Mouse (Mus musculus) left cerebral cortex, adult 18-20 months (tissue): ENCODE measurements around the gene Zfp68. TPM values are rescaled to one million over a fixed set of nuclear protein-coding genes. Genes with fewer than 3 reads are reported as not detected.

Experiments
- microRNA-seq, 2 experiments: library from miRNA; unstranded; fragments of <30 nt; microRNA quantifications; one replicate each; pipeline ENCODE4 v1.2.0; 2021
- total RNA-seq, 2 experiments: library from RNA; stranded (reverse); gene quantifications; 2 replicates each; pipeline ENCODE4 v1.2.3; 2021

The Zfp68 gene
- total RNA-seq, 2 experiments from 2014 or later, result 31.2 to 33.8 TPM

Small RNA genes lying within 50 kb of the gene (microRNA-seq; reads per million reads assigned to microRNA genes)
- gene Gm24082, result 0 reads per million in 2 experiments

Other genes with a start within 250 kb of the Zfp68 start
- 10 to 100 TPM; 21.2 to 22.1 TPM for gene Zfp157, start 178.3 kb downstream of the Zfp68 start, total RNA-seq
- not detected for gene 1700123K08Rik, start 55.0 kb downstream of the Zfp68 start, total RNA-seq
- gene A430033K04Rik, start 3.1 kb upstream of the Zfp68 start, total RNA-seq, result 10 to 100 TPM; 15.9 to 16.7 TPM
- 10 to 100 TPM; 39.3 to 41.0 TPM for gene Fam20c, start 134.8 kb upstream of the Zfp68 start, total RNA-seq
- not detected for gene Gm5294, start 200.3 kb upstream of the Zfp68 start, total RNA-seq